Mouse (Mus musculus) Patski (cell line): ENCODE measurements around the gene Fbxl19. TPM values are rescaled to one million over a fixed set of nuclear protein-coding genes. Genes with fewer than 3 reads are reported as not detected.

Source experiments
- ATAC-seq: fragments of 100-300 bp; one replicate; pipeline ENCODE4 v1.8.0; 2021
- CTCF ChIA-PET: fragments of 350-600 bp; sonication (Branson Sonifier 250); formaldehyde crosslinking; loops from one replicate; lab custom pipeline; 2022; ENCODE audit warnings: inconsistent platforms; lab: Charles Lee
- POLR2A ChIA-PET: fragments of 350-600 bp; sonication (Branson Sonifier 250); formaldehyde crosslinking; loops from one replicate; lab custom pipeline; 2022; ENCODE audit warnings: antibody characterized with exemption, inconsistent platforms; lab: Charles Lee
- DNase-seq: peaks from one replicate; pipeline ENCODE4 v3.0.0-alpha.2; 2011; ENCODE audit warnings: low read depth, low spot score
- H3K27me3 ChIP-seq: fragments of 371-371 bp; one replicate; pipeline ENCODE4 v1.5.1; 2021
- CTCF ChIP-seq: fragments of 100-300 bp; IDR thresholded peaks from one replicate; pipeline ENCODE4 v1.5.1; 2021
- in situ Hi-C: fragments of 300-500 bp; cut with MboI; formaldehyde crosslinking; loops from 3 replicates; pipeline ENCODE4 v1.11.1; 2018; ENCODE audit warnings: low pct_unique_long_range_greater_than_20kb, mixed read lengths
- polyA plus RNA-seq: library from polyadenylated mRNA; unstranded; gene quantifications from one replicate; pipeline ENCODE4 v1.2.3, GENCODE M21; 2021

Gene Fbxl19
- polyA plus RNA-seq, 1 experiment from 2014 or later = 38.6 TPM

DNA sequence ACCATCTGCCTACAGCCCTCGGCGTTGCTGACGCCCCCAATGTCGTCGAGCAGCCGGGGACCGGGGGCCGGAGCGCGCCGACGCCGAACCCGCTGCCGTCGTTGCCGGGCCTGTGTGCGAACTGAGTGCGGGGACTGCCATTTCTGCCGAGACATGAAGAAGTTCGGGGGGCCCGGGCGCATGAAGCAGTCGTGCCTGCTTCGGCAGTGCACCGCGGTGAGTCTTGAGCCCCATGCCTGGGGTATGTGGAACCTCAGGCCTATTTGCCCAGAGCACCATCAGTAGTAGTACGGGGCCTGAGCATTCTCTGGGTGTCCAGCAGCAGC is 3.9 kb downstream of the Fbxl19 start:
- H3K27me3 ChIP-seq = no peaks in the 10 kb centered on the region
- no peak for TF ChIP-seq CTCF
- DNase-seq (no peak), ATAC-seq (no peak)
- ChIA-PET CTCF (no interaction called here), POLR2A (no interaction called here)
- in situ Hi-C loops = no loop called here

DNA sequence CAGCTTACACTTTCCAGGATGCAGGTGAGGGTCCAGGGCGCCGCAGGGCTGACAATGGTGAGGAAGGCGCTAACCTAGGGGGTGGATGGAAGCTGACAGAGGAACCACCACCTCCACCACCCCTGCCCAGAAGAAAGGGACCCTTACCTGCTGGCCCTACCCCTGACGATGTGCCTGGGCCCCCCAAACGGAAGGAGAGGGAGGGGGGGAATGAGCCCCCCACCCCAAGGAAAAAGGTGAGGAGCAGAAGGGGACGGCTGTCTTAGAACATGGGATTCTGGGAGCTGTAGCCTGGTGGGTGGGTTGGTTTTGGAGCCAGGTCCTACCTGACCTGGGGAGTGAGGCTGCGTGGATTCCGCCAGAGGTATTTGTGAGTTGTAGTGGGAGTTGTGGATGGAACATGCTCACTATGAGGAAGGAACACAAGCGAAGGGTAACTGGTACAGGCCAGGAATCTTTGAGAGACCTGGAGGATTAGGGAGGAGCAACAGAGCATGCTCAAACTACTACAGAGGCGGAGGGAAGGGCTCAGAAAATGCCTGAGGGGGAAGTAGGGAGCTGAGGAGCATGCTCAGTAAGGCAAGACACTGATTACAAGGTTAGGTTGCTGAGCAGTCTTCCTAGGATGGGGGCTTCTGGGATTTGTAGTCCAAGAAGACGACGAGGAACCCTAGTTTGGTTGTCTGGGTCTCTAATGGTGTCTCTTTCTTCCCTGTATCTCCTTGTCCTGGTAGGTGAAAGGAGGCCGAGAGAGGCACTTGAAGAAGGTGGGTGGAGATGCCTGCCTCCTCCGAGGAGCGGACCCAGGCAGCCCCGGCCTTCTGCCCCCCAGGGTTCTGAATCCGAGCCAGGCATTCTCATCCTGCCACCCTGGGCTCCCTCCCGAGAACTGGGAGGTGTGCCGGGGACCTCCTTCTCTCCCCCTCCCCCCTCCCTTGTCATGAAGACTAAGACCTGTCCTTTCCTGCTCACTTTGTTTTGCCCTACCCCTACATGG is 6.1 kb downstream of the Fbxl19 start:
- H3K27me3 ChIP-seq = no peaks in the 10 kb centered on the region
- TF ChIP-seq CTCF = no peak
- CTCF ChIA-PET = no interaction called here
- POLR2A ChIA-PET = interaction anchor here (1.0 kb wide), 1 partner anchor 18 kb away, joined by 3 read pairs; no protein-coding TSS in a partner anchor
- ATAC-seq = no peak
- DNase-seq = no peak
- in situ Hi-C loops = no loop called here

DNA sequence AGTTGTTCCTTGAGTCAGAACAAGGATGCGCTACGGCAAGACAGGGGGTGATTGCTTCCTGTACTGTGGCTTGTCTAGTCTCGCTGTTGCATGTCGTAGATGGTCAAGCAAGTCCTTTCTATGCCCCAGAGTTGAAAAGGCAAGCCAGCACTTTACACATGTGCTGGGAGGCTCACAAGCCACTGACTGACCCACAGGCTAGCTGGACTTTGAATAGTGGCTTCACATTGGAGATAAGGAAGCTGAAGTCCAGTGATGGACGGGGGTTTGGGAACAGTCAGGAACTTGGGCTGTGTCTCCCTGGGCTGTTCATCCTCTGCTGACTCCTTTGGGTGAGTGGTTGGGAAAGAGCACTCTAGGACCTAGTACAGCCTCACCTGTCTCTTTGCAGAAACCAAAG is 7.3 kb downstream of the Fbxl19 start:
- H3K27me3 ChIP-seq = no peaks in the 10 kb centered on the region
- POLR2A ChIA-PET = interaction anchor here (0.6 kb wide), 1 partner anchor 26 kb away, joined by 3 read pairs; no protein-coding TSS in a partner anchor
- DNase-seq (no peak), ATAC-seq (no peak)
- CTCF ChIA-PET = no interaction called here
- no peak for TF ChIP-seq CTCF
- in situ Hi-C loops = no loop called here

DNA sequence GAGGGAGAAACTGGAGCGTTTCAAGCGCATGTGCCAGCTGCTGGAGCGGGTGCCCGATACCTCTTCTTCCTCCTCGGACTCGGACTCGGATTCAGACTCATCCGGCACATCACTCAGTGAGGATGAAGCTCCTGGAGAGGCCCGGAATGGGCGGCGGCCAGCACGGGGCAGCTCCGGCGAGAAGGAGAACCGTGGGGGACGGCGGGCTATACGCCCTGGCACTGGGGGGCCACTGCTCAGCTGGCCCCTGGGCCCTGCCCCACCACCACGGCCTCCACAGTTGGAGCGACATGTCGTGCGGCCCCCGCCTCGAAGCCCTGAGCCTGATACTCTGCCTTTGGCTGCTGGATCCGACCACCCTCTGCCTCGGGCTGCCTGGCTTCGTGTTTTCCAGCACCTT is 7.7 kb downstream of the Fbxl19 start:
- ChIA-PET CTCF (interaction anchor here (1.7 kb wide), 1 partner anchor 16 kb away, joined by 4 read pairs; no protein-coding TSS in a partner anchor), POLR2A (no interaction called here)
- TF ChIP-seq CTCF = no peak
- H3K27me3 ChIP-seq = no peaks in the 10 kb centered on the region
- DNase-seq (no peak), ATAC-seq (no peak)
- in situ Hi-C loops = no loop called here

DNA sequence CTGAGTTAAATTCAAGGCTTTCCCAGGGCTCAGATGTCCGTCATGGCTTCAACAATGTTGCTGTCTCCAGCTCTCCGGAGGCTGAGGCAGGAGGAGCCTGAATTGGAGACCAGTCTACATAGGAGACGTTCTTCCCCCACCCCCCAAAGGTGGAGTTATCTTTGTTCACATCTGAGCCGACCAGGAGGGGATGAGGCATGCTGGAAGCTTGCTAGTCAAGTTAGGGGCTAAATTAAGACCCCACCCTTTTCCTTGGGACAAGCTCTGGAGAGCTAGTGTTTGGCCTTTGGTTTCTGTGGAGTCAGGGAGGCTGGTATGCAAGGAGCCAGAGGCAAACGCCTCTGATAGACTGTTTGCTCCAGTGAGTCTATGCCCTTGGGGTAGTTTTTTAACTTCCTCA is 8.8 kb downstream of the Fbxl19 start:
- CTCF ChIA-PET = interaction anchor here (1.4 to 1.7 kb wide), 3 partner anchors 15 to 78 kb away, joined by 3 to 5 read pairs (median 4); no protein-coding TSS in a partner anchor
- in situ Hi-C loops = no loop called here
- ATAC-seq = no peak

DNA sequence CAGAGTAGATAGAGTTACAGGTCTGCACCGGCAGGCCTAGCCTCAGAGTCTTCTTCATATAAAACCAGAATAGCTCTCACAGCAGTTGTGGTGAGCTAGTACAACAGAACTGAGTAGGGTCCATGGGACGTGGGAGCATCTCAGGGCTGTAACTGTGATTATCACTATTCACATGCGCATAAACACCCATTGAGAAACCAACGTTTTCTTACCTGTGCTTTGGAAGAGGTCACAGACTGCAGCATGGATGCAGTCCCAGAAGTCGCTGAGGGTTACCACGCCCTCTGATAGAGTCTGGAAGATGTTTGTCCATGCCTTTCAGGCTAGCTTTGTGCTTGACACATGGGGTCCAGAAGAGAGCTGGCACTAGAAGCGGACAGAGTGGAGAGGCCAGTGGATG is 9.4 kb downstream of the Fbxl19 start:
- ChIA-PET CTCF (interaction anchor here (1.4 to 1.7 kb wide), 3 partner anchors 15 to 79 kb away, joined by 3 to 5 read pairs (median 4); no protein-coding TSS in a partner anchor), POLR2A (interaction anchor here (1.3 to 1.4 kb wide), 2 partner anchors 10 to 16 kb away, joined by 4 to 8 read pairs; partner anchors contain the start of gene Orai3)
- in situ Hi-C loops = no loop called here

More for the DNA sequence above, 8.8 kb downstream of the Fbxl19 start:
- TF ChIP-seq CTCF = no peak
- DNase-seq = no peak
- POLR2A ChIA-PET = interaction anchor here (1.3 to 1.4 kb wide), 2 partner anchors 11 to 17 kb away, joined by 4 to 8 read pairs; partner anchors contain the start of gene Orai3
- no peaks in the 10 kb centered on the region for H3K27me3 ChIP-seq

DNA sequence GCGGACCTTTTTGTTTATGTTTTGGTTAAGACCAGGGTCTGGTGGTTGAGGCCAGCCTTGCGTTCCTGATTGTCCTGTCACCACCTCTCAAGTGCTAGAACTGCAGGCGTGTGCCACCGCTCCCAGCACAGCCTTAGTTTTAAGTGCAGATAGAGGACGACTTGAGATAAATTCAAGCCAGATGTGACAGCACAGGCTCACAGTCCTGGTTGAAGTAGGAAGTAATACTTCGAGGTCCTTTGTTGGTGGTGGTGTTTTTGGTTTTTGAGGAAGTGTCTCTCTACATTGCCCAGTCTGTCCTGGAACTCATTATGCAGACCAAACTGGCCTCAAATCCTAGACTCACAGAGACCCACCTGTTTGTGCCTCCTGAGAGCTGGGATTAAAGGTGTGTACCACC is 15.4 kb downstream of the Fbxl19 start:
- ChIA-PET CTCF (interaction anchor here (0.9 to 1.8 kb wide), 3 partner anchors 9 to 85 kb away, joined by 3 to 7 read pairs (median 4); no protein-coding TSS in a partner anchor), POLR2A (no interaction called here)
- TF ChIP-seq CTCF = no peak
- DNase-seq (no peak), ATAC-seq (no peak)
- in situ Hi-C loops = no loop called here
- no peaks in the 10 kb centered on the region for H3K27me3 ChIP-seq

More for the DNA sequence above, 9.4 kb downstream of the Fbxl19 start:
- no peaks in the 10 kb centered on the region for H3K27me3 ChIP-seq
- ATAC-seq (no peak), DNase-seq (no peak)
- no peak for TF ChIP-seq CTCF

DNA sequence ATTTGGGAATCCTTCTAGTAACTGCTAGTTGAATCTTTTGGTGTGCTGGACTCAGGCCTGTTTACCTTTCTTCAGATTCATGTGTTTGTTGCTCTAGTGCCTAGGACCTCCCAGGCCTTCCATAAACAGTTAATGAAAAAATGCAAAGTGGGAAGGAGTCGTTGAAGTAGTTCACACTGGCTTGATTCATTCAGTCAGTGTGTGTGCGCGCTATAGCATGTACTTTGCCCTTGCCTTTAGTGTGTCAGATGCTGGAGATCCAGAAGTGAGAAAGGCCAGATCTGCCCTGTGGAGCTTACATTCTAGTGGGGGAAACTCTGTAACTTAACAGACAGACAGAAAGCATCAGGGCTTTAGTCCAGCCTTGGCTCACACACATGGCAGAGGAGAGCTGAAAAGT is 16.1 kb downstream of the Fbxl19 start:
- ChIA-PET POLR2A (interaction anchor here (0.6 kb wide), 1 partner anchor 252 kb away, joined by 5 read pairs; no protein-coding TSS in a partner anchor), CTCF (interaction anchor here (0.8 to 1.8 kb wide), 4 partner anchors 8 to 92 kb away, joined by 3 to 7 read pairs (median 4); no protein-coding TSS in a partner anchor)
- in situ Hi-C loops = no loop called here
- TF ChIP-seq CTCF = no peak
- no peak for DNase-seq
- H3K27me3 ChIP-seq = no peaks in the 10 kb centered on the region
- no peak for ATAC-seq

DNA sequence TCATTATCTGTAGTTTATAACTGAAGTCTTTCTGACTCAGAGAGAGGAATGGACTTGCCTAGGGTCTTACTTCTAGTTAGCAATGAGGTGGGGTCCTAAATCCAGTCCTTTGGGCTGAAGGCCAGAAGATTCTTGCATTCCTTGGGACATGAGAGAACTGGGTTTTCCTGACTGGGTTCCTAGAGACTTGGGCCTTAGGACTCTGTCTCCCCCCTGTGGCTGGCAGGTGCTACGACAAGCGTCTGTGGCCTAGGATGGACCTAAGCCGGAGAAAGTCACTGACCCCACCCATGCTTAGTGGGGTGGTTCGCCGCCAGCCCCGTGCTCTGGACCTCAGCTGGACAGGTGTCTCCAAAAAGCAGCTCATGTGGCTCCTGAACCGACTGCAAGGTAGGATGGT is 16.7 kb downstream of the Fbxl19 start:
- POLR2A ChIA-PET = interaction anchor here (0.6 kb wide), 1 partner anchor 253 kb away, joined by 5 read pairs; no protein-coding TSS in a partner anchor
- TF ChIP-seq CTCF = peak; percentile 95
- CTCF ChIA-PET = interaction anchor here (0.8 to 1.8 kb wide), 3 partner anchors 10 to 92 kb away, joined by 3 to 7 read pairs (median 6); no protein-coding TSS in a partner anchor
- ATAC-seq (peak; percentile 47), DNase-seq (no peak)
- in situ Hi-C loops = no loop called here
- H3K27me3 ChIP-seq = no peaks in the 10 kb centered on the region

DNA sequence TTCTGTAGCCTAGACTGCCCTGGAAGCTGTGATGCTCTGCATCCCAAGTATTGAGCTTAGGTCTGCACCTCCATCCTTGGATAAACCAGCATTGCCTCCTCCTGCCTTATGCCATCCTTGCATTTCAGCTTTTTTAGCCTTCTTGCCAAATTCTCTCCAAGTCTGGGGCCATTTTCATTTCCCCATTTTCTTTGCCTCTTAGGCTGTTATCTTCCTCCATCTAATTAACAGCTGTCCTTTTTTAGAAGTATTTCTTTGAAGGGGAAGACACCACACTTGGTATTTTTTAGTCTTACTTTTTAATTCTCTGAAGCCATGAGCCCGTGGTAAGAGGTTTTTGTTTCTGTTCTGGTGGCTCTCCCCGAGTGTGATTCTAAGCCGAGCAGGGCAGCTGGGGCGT is 19.3 kb downstream of the Fbxl19 start:
- in situ Hi-C loops = no loop called here
- DNase-seq (no peak), ATAC-seq (no peak)
- POLR2A ChIA-PET = interaction anchor here (0.6 to 2.2 kb wide), 2 partner anchors 10 to 48 kb away, joined by 4 to 8 read pairs; no protein-coding TSS in a partner anchor
- no peak for TF ChIP-seq CTCF
- CTCF ChIA-PET = interaction anchor here (0.8 to 2.1 kb wide), 3 partner anchors 9 to 89 kb away, joined by 3 to 12 read pairs (median 4); no protein-coding TSS in a partner anchor
- no peaks in the 10 kb centered on the region for H3K27me3 ChIP-seq
